Comparison of ENCODE assay signal across 9 mouse cellular contexts in genomic region chr2:73560899-73561664, GRCm38 (mm10). TPM values are rescaled to one million over a fixed set of nuclear protein-coding genes. Genes with fewer than 3 reads are reported as not detected.
DNase-seq lines count a peak whose midpoint lies in the region; ATAC-seq and TF ChIP-seq lines count a peak whose summit lies in the region.
"Had no signal": no experiment of that assay in that cellular context is flagged by ENCODE, and none has a peak within 500 bp of the region (broad histone marks: within the 10 kb centered on the region; RNA-seq: fewer than 3 reads in every experiment).

No protein-coding gene starts in this region.

- H3K4me1 ChIP-seq in heart, embryonic 15.5 days (replicated peaks): peaks cover 13% of the 10 kb centered on the region
- H3K4me1 ChIP-seq in hindbrain, embryonic 15.5 days (replicated peaks): peaks cover 15% of the 10 kb centered on the region
- peaks cover 7% of the 10 kb centered on the region; the same call in 1 of the 2 replicates for H3K4me1 ChIP-seq in midbrain, embryonic 16.5 days (ENCODE audit: control insufficient read depth, insufficient read depth, low read length)
- peaks cover 3% of the 10 kb centered on the region; the same call in 1 of the 2 replicates for H3K4me1 ChIP-seq in thymus, adult 2 months (replicated peaks; ENCODE audit: control insufficient read depth, insufficient read depth, low read length)

- 2% methylated on average over 23 of the region's 23 CpGs for WGBS in heart, embryonic 15.5 days
- WGBS in hindbrain, embryonic 15.5 days: 3% methylated on average over 22 of the region's 23 CpGs
- 2% methylated on average over 21 of the region's 23 CpGs for WGBS in midbrain, embryonic 16.5 days
- 68% methylated on average over 21 of the region's 23 CpGs for WGBS in thymus, adult 2 months

- DNase-seq in heart, adult 18-20 months: no peak
- no peak for DNase-seq in layer of hippocampus, adult 11-12 months (ENCODE audit: low spot score)
- DNase-seq in thymus, adult 2 months: no peak
- DNase-seq in adrenal gland, adult (ENCODE audit: inconsistent age in 2 of 2, low spot score in 1 of 2): no peak

- no peaks in the 10 kb centered on the region for H3K27me3 ChIP-seq in heart, embryonic 15.5 days
- no peaks in the 10 kb centered on the region for H3K27me3 ChIP-seq in hindbrain, embryonic 15.5 days
- H3K27me3 ChIP-seq in midbrain, embryonic 16.5 days (ENCODE audit: control insufficient read depth, insufficient read depth, low read depth, low read length): no peaks in the 10 kb centered on the region
- H3K27me3 ChIP-seq in thymus, adult 2 months (ENCODE audit: control insufficient read depth, insufficient read depth, low read length): no peaks in the 10 kb centered on the region

- H3K36me3 ChIP-seq in heart, embryonic 15.5 days: no peaks in the 10 kb centered on the region
- H3K36me3 ChIP-seq in hindbrain, embryonic 15.5 days: no peaks in the 10 kb centered on the region
- H3K36me3 ChIP-seq in midbrain, embryonic 16.5 days (ENCODE audit: control insufficient read depth, insufficient read depth, low read length): no peaks in the 10 kb centered on the region
- no peaks in the 10 kb centered on the region for H3K36me3 ChIP-seq in thymus, adult 2 months (ENCODE audit: control insufficient read depth, insufficient read depth, low read length)
- H3K36me3 ChIP-seq: G1E had no signal

- H3K9me3 ChIP-seq in heart, embryonic 15.5 days (replicated peaks): no peaks in the 10 kb centered on the region
- no peaks in the 10 kb centered on the region for H3K9me3 ChIP-seq in hindbrain, embryonic 15.5 days
- no peaks in the 10 kb centered on the region for H3K9me3 ChIP-seq in midbrain, embryonic 16.5 days (replicated peaks; ENCODE audit: control insufficient read depth, low read length, poor library complexity, severe bottlenecking)
- H3K9me3 ChIP-seq: G1E had no signal

- H3K9ac ChIP-seq in heart, embryonic 15.5 days: 0 out of 2 replicates have a peak overlapping the region, but pooled peaks have one; percentile 23
- peak overlapping the region; percentile 39 for H3K9ac ChIP-seq in hindbrain, embryonic 15.5 days
- H3K9ac ChIP-seq in midbrain, embryonic 16.5 days (ENCODE audit: low read depth, low read length): peak overlapping the region; percentile 65

- H3K4me3 ChIP-seq in heart, embryonic 15.5 days: peak overlapping the region; percentile 43
- H3K4me3 ChIP-seq in hindbrain, embryonic 15.5 days: peak overlapping the region; percentile 42
- peak overlapping the region; percentile 48 for H3K4me3 ChIP-seq in midbrain, embryonic 16.5 days (ENCODE audit: low read depth, low read length)
- no peak overlapping the region for H3K4me3 ChIP-seq in thymus, adult 2 months (ENCODE audit: control insufficient read depth, insufficient read depth, low read length)

- H3K4me2 ChIP-seq in heart, embryonic 15.5 days: peak overlapping the region; percentile 72
- H3K4me2 ChIP-seq in hindbrain, embryonic 15.5 days: peak overlapping the region; percentile 62
- peak overlapping the region; percentile 69 for H3K4me2 ChIP-seq in midbrain, embryonic 16.5 days (ENCODE audit: low read length)

- no peak for TF ChIP-seq POLR2A in thymus, adult 2 months (IDR thresholded peaks at IDR 0.05; ENCODE audit: control insufficient read depth, extremely low read depth, insufficient read depth, low read length, poor library complexity)

- TF ChIP-seq CTCF in thymus, adult 2 months (IDR thresholded peaks at IDR 0.05; ENCODE audit: borderline replicate concordance, control insufficient read depth, extremely low read depth, insufficient read depth, low read length, poor library complexity): no peak

- H3K27ac ChIP-seq in heart, embryonic 15.5 days: no peak overlapping the region
- peak overlapping the region; percentile 8; the same call in 1 of the 2 replicates for H3K27ac ChIP-seq in hindbrain, embryonic 15.5 days (replicated peaks)
- peak overlapping the region; percentile 29; the same call in 1 of the 2 replicates for H3K27ac ChIP-seq in midbrain, embryonic 16.5 days (ENCODE audit: low read length)
- H3K27ac ChIP-seq in thymus, adult 2 months (ENCODE audit: control insufficient read depth, insufficient read depth, low read length): no peak overlapping the region

- ATAC-seq in heart, embryonic 15.5 days (replicated peaks; ENCODE audit: insufficient number of reproducible peaks, insufficient read depth, low FRiP score, low read depth): peak; percentile 22
- 0 out of 2 replicates have a peak, but pooled peaks have one; percentile 24 for ATAC-seq in common myeloid progenitor, adult 5-6 weeks (replicated peaks; ENCODE audit: low read depth, poor library complexity, severe bottlenecking)
- ATAC-seq in hindbrain, embryonic 15.5 days (ENCODE audit: low FRiP score, low read depth): peak; percentile 60
- peak; percentile 64 for ATAC-seq in midbrain, embryonic 16.5 days

RNA-seq across cellular contexts. Expression of gene Chrna1, which starts 19.1 kb away (rescaled TPM):
- polyA plus RNA-seq in heart, embryonic 15.5 days (2015; fragmentation: Nextera tagmentation; extraction: Ambion mirVana): 0.09 and 0.28 TPM in 2 replicates
- total RNA-seq in heart, adult 18-20 months (2021): under 1 TPM in 1 of 2 experiments, not detected in 1; 0.05 TPM
- not detected in 2 replicates for total RNA-seq in common myeloid progenitor, adult 5-6 weeks (2017)
- polyA plus RNA-seq in hindbrain, embryonic 15.5 days (2015; fragmentation: Nextera tagmentation; extraction: Ambion mirVana): 0.24 and 0.26 TPM in 2 replicates
- polyA plus RNA-seq in midbrain, embryonic 16.5 days (2015; fragmentation: Nextera tagmentation; extraction: Ambion mirVana): 0.15 and 0.24 TPM in 2 replicates
- polyA plus RNA-seq in thymus, adult 2 months (2012; rRNA removed): 0.05 and 0.07 TPM in 2 replicates
- polyA plus RNA-seq: G1E had no signal

RNA-seq across cellular contexts. Expression of gene Wipf1, which starts 31.5 kb away (rescaled TPM):
- 5.1 and 7.6 TPM in 2 replicates for polyA plus RNA-seq in heart, embryonic 15.5 days (2015; fragmentation: Nextera tagmentation; extraction: Ambion mirVana)
- 10 to 100 TPM; 11.2 to 14.0 TPM for total RNA-seq in heart, adult 18-20 months (2021)
- 13.2 and 22.9 TPM in 2 replicates for total RNA-seq in common myeloid progenitor, adult 5-6 weeks (2017)
- 2.9 and 3.3 TPM in 2 replicates for polyA plus RNA-seq in hindbrain, embryonic 15.5 days (2015; fragmentation: Nextera tagmentation; extraction: Ambion mirVana)
- 2.1 and 2.6 TPM in 2 replicates for polyA plus RNA-seq in midbrain, embryonic 16.5 days (2015; fragmentation: Nextera tagmentation; extraction: Ambion mirVana)
- 56.6 and 68.0 TPM in 2 replicates for polyA plus RNA-seq in thymus, adult 2 months (2012; rRNA removed)

Comparison
In these comparisons a context has a peak if more than half of its experiments do, and no peak if none do; other contexts are left out.
1. H3K27ac ChIP-seq: peak in hindbrain, embryonic 15.5 days (single experiment) and midbrain, embryonic 16.5 days (single experiment); none in heart, embryonic 15.5 days (single experiment) and thymus, adult 2 months (single experiment).
2. Peak in every context shown above with its lines, with median percentiles within 50 percentile points of each other: ATAC-seq, H3K4me2 ChIP-seq and H3K9ac ChIP-seq.